Mouse (Mus musculus): ENCODE data around the gene Rasal3. TPM values are rescaled to one million over a fixed set of nuclear protein-coding genes. Genes with fewer than 3 reads are reported as not detected.

Rasal3 gene
- 2.9 and 3.1 TPM in 2 replicates for polyA plus RNA-seq (2015; fragmentation: Nextera tagmentation; extraction: Ambion mirVana)

GRCm38 (mm10) chr17:32403417-32403816, at the start of gene Rasal3:
Rasal3 (minus strand) TSS chr17:32403583.
- ATAC-seq (peak; percentile 49; the same call in 1 of the 2 replicates), DNase-seq (peak; percentile 31)
- 0 out of 2 replicates have a peak, but pooled peaks cover 2% of the 10 kb centered on the region for H3K27me3 ChIP-seq (ENCODE audit: insufficient read depth, low read length)
- TF ChIP-seq CTCF (IDR thresholded peaks at IDR 0.05; ENCODE audit: low read depth) (0 out of 2 replicates have a peak, but pooled peaks have one; percentile 3), EP300 (IDR thresholded peaks at IDR 0.05; ENCODE audit: low read depth) (no peak)
- 0 out of 2 replicates have a peak, but pooled peaks cover 2% of the 10 kb centered on the region for H3K36me3 ChIP-seq (replicated peaks; ENCODE audit: insufficient read depth, low read length)
- H3K4me1 ChIP-seq (ENCODE audit: insufficient read depth) = peaks cover 5% of the 10 kb centered on the region; the same call in 1 of the 2 replicates
- peak within 1 kb of the TSS; percentile 48 for H3K4me3 ChIP-seq (ENCODE audit: low read depth, low read length)
- 28% methylated on average over 8 of the region's 8 CpGs for WGBS (ENCODE audit: insufficient replicate concordance)
- no peaks in the 10 kb centered on the region for H3K9me3 ChIP-seq (ENCODE audit: low read length)
- peak within 1 kb of the TSS; percentile 69 for H3K4me2 ChIP-seq (ENCODE audit: low read depth, low read length)
- H3K27ac ChIP-seq (ENCODE audit: low read depth) = peak within 1 kb of the TSS; percentile 55
- peak within 1 kb of the TSS; percentile 54 for H3K9ac ChIP-seq (replicated peaks)

GRCm38 (mm10) chr17:32452482-32452881, 49.1 kb upstream of the Rasal3 start, which contains the start of gene Cyp4f39:
Cyp4f39 (plus strand) TSS chr17:32452723.
- H3K27me3 ChIP-seq (ENCODE audit: insufficient read depth, low read length) = peaks cover 18% of the 10 kb centered on the region
- H3K36me3 ChIP-seq (replicated peaks; ENCODE audit: insufficient read depth, low read length) = no peaks in the 10 kb centered on the region
- H3K27ac ChIP-seq (ENCODE audit: low read depth) = no peak within 1 kb of the TSS
- whole genome bisulfite sequencing (ENCODE audit: insufficient replicate concordance) = 5% methylated on average over 19 of the region's 19 CpGs
- H3K4me3 ChIP-seq (ENCODE audit: low read depth, low read length) = peak within 1 kb of the TSS; percentile 32
- ATAC-seq = no peak
- peaks cover 23% of the 10 kb centered on the region for H3K4me1 ChIP-seq (ENCODE audit: insufficient read depth)
- H3K9me3 ChIP-seq (ENCODE audit: low read length) = peaks cover 4% of the 10 kb centered on the region; the same call in 1 of the 2 replicates
- peak within 1 kb of the TSS; percentile 60 for H3K4me2 ChIP-seq (ENCODE audit: low read depth, low read length)
- H3K9ac ChIP-seq (replicated peaks) = no peak within 1 kb of the TSS
- DNase-seq = peak; percentile 61
- TF ChIP-seq CTCF (IDR thresholded peaks at IDR 0.05; ENCODE audit: low read depth) (no peak), EP300 (IDR thresholded peaks at IDR 0.05; ENCODE audit: low read depth) (no peak)

- TF ChIP-seq CTCF (IDR thresholded peaks at IDR 0.05; ENCODE audit: low read depth) = no peak
- TF ChIP-seq EP300 (IDR thresholded peaks at IDR 0.05; ENCODE audit: low read depth) = no peak
- WGBS (ENCODE audit: insufficient replicate concordance) = 31% methylated on average over 2 of the region's 2 CpGs
These were observed 47.6 kb upstream of the Rasal3 start for GRCm38 (mm10) chr17:32450844-32451537.

GRCm38 (mm10) chr17:32449042-32449441, 45.7 kb upstream of the Rasal3 start:
- no peak for DNase-seq
- Histone ChIP-seq H3K27ac (ENCODE audit: low read depth) (no peak overlapping the region), H3K27me3 (ENCODE audit: insufficient read depth, low read length) (peaks cover 18% of the 10 kb centered on the region), H3K9ac (replicated peaks) (no peak overlapping the region), H3K4me1 (ENCODE audit: insufficient read depth) (peaks cover 10% of the 10 kb centered on the region), H3K36me3 (replicated peaks; ENCODE audit: insufficient read depth, low read length) (no peaks in the 10 kb centered on the region), H3K4me3 (ENCODE audit: low read depth, low read length) (no peak overlapping the region), H3K4me2 (ENCODE audit: low read depth, low read length) (no peak overlapping the region), H3K9me3 (ENCODE audit: low read length) (peaks cover 8% of the 10 kb centered on the region; the same call in 1 of the 2 replicates)
- 85% methylated on average over 1 of the region's 1 CpGs for WGBS (ENCODE audit: insufficient replicate concordance)
- no peak for ATAC-seq
- no peak for TF ChIP-seq EP300 (IDR thresholded peaks at IDR 0.05; ENCODE audit: low read depth)
- peak; percentile 29; the same call in 1 of the 2 replicates for TF ChIP-seq CTCF (IDR thresholded peaks at IDR 0.05; ENCODE audit: low read depth)

More at GRCm38 (mm10) chr17:32450844-32451537, 47.6 kb upstream of the Rasal3 start:
- Histone ChIP-seq H3K4me3 (ENCODE audit: low read depth, low read length) (no peak overlapping the region), H3K9ac (replicated peaks) (no peak overlapping the region), H3K27ac (ENCODE audit: low read depth) (no peak overlapping the region), H3K4me2 (ENCODE audit: low read depth, low read length) (no peak overlapping the region), H3K36me3 (replicated peaks; ENCODE audit: insufficient read depth, low read length) (no peaks in the 10 kb centered on the region), H3K27me3 (ENCODE audit: insufficient read depth, low read length) (peaks cover 18% of the 10 kb centered on the region), H3K4me1 (ENCODE audit: insufficient read depth) (peaks cover 23% of the 10 kb centered on the region), H3K9me3 (ENCODE audit: low read length) (peaks cover 8% of the 10 kb centered on the region; the same call in 1 of the 2 replicates)
- ATAC-seq (no peak), DNase-seq (no peak)

- TF ChIP-seq CTCF (IDR thresholded peaks at IDR 0.05; ENCODE audit: low read depth) (peak; percentile 36), EP300 (IDR thresholded peaks at IDR 0.05; ENCODE audit: low read depth) (no peak)
- no peaks in the 10 kb centered on the region for H3K36me3 ChIP-seq (replicated peaks; ENCODE audit: insufficient read depth, low read length)
These were observed 43.8 kb upstream of the Rasal3 start for GRCm38 (mm10) chr17:32447195-32447594.

GRCm38 (mm10) chr17:32445016-32445415, 41.6 kb upstream of the Rasal3 start:
- WGBS (ENCODE audit: insufficient replicate concordance) = 66% methylated on average over 5 of the region's 5 CpGs
- peaks cover 8% of the 10 kb centered on the region; the same call in 1 of the 2 replicates for H3K9me3 ChIP-seq (ENCODE audit: low read length)
- no peak overlapping the region for H3K4me3 ChIP-seq (ENCODE audit: low read depth, low read length)
- H3K4me2 ChIP-seq (ENCODE audit: low read depth, low read length) = no peak overlapping the region
- H3K27ac ChIP-seq (ENCODE audit: low read depth) = no peak overlapping the region
- no peaks in the 10 kb centered on the region for H3K4me1 ChIP-seq (ENCODE audit: insufficient read depth)
- DNase-seq = no peak
- H3K27me3 ChIP-seq (ENCODE audit: insufficient read depth, low read length) = no peaks in the 10 kb centered on the region
- no peak overlapping the region for H3K9ac ChIP-seq (replicated peaks)
- H3K36me3 ChIP-seq (replicated peaks; ENCODE audit: insufficient read depth, low read length) = no peaks in the 10 kb centered on the region
- no peak for TF ChIP-seq CTCF (IDR thresholded peaks at IDR 0.05; ENCODE audit: low read depth)
- TF ChIP-seq EP300 (IDR thresholded peaks at IDR 0.05; ENCODE audit: low read depth) = no peak
- ATAC-seq = no peak

More at GRCm38 (mm10) chr17:32447195-32447594, 43.8 kb upstream of the Rasal3 start:
- ATAC-seq (no peak), DNase-seq (no peak)
- peaks cover 3% of the 10 kb centered on the region for H3K27me3 ChIP-seq (ENCODE audit: insufficient read depth, low read length)
- peaks cover 1% of the 10 kb centered on the region; the same call in 1 of the 2 replicates for H3K4me1 ChIP-seq (ENCODE audit: insufficient read depth)
- H3K4me3 ChIP-seq (ENCODE audit: low read depth, low read length) = no peak overlapping the region
- no peak overlapping the region for H3K27ac ChIP-seq (ENCODE audit: low read depth)
- H3K9me3 ChIP-seq (ENCODE audit: low read length) = peaks cover 8% of the 10 kb centered on the region; the same call in 1 of the 2 replicates
- no peak overlapping the region for H3K4me2 ChIP-seq (ENCODE audit: low read depth, low read length)
- H3K9ac ChIP-seq (replicated peaks) = no peak overlapping the region

Data from liver, postnatal 0 days (tissue).